Mouse (Mus musculus) Patski (cell line): Measurements from ENCODE around the gene Rpl21. TPM values are rescaled to one million over a fixed set of nuclear protein-coding genes. Genes with fewer than 3 reads are reported as not detected.

Experiments used
- ATAC-seq: fragments of 100-300 bp; one replicate; pipeline ENCODE4 v1.8.0; 2021
- CTCF ChIA-PET: fragments of 350-600 bp; sonication (Branson Sonifier 250); formaldehyde crosslinking; loops from one replicate; lab custom pipeline; 2022; ENCODE audit warnings: inconsistent platforms; lab: Charles Lee
- POLR2A ChIA-PET: fragments of 350-600 bp; sonication (Branson Sonifier 250); formaldehyde crosslinking; loops from one replicate; lab custom pipeline; 2022; ENCODE audit warnings: antibody characterized with exemption, inconsistent platforms; lab: Charles Lee
- DNase-seq: peaks from one replicate; pipeline ENCODE4 v3.0.0-alpha.2; 2011; ENCODE audit warnings: low read depth, low spot score
- H3K27me3 ChIP-seq: fragments of 371-371 bp; one replicate; pipeline ENCODE4 v1.5.1; 2021
- CTCF ChIP-seq: fragments of 100-300 bp; IDR thresholded peaks from one replicate; pipeline ENCODE4 v1.5.1; 2021
- in situ Hi-C: fragments of 300-500 bp; cut with MboI; formaldehyde crosslinking; loops from 3 replicates; pipeline ENCODE4 v1.11.1; 2018; ENCODE audit warnings: low pct_unique_long_range_greater_than_20kb, mixed read lengths
- polyA plus RNA-seq: library from polyadenylated mRNA; unstranded; gene quantifications from one replicate; pipeline ENCODE4 v1.2.3, GENCODE M21; 2021

The Rpl21 gene
- polyA plus RNA-seq, 1 experiment from 2014 or later = 581 TPM

- DNase-seq = no peak
- CTCF ChIA-PET = interaction anchor here (1.6 kb wide), 1 partner anchor 63 kb away, joined by 5 read pairs; no protein-coding TSS in a partner anchor
Measured at GRCm38 (mm10) chr5:146841301-146841700, 8.6 kb downstream of the Rpl21 start.

GRCm38 (mm10) chr5:146841996-146842395 is 9.3 kb downstream of the Rpl21 start:
- no peaks in the 10 kb centered on the region for H3K27me3 ChIP-seq
- CTCF ChIA-PET = interaction anchor here (1.0 to 6.0 kb wide), 2 partner anchors 61 to 150 kb away, joined by 3 to 46 read pairs; no protein-coding TSS in a partner anchor

More at GRCm38 (mm10) chr5:146841301-146841700, 8.6 kb downstream of the Rpl21 start:
- in situ Hi-C loops = no loop called here
- ATAC-seq = no peak
- no peak for TF ChIP-seq CTCF
- POLR2A ChIA-PET = interaction anchor here (0.9 to 1.5 kb wide), 2 partner anchors 9 to 13 kb away, joined by 3 to 6 read pairs; no protein-coding TSS in a partner anchor
- H3K27me3 ChIP-seq = no peaks in the 10 kb centered on the region

DNA sequence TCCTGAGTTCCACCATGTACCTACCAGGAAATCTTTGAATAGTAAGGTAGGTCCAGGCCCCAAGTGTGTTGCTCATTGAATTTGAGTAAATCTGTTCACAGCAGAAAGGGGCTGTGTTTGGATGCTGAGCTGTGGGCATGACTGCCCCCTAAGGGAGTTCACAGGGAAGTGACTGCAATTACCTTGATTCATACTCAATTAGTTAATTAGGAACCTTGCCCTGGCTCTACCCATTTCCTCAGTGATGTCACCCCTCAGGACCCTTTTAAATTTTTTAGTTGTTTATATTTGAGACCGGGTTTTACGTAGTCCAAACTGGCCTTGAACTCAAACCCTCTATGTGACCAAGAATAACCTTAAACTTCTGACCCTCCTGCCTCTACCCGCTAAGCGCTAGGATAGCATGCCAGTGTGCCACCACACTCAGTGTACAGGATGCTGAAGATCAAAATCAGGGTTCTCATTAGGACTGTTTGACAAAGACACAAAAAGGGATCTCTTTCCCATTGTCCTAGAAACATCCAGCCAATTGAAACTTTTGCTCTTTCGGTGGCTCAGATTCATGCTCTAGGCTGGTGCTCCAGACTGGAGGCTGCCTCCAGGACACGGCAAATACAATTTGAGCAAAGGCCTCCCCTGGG is 11.7 kb downstream of the Rpl21 start:
- ChIA-PET CTCF (interaction anchor here (0.8 to 6.0 kb wide), 12 partner anchors 9 to 168 kb away, joined by 3 to 46 read pairs (median 5); no protein-coding TSS in a partner anchor), POLR2A (interaction anchor here (0.6 to 6.2 kb wide), 26 partner anchors 9 to 167 kb away, joined by 3 to 85 read pairs (median 6); partner anchors contain the start of genes Rpl21 and Usp12)
- peak; percentile 86 for TF ChIP-seq CTCF
- H3K27me3 ChIP-seq = no peaks in the 10 kb centered on the region
- in situ Hi-C loops = no loop called here
- no peak for ATAC-seq
- no peak for DNase-seq

More at GRCm38 (mm10) chr5:146841996-146842395, 9.3 kb downstream of the Rpl21 start:
- in situ Hi-C loops = no loop called here
- ATAC-seq (no peak), DNase-seq (no peak)
- TF ChIP-seq CTCF = no peak
- POLR2A ChIA-PET = interaction anchor here (1.5 kb wide), 1 partner anchor 14 kb away, joined by 6 read pairs; no protein-coding TSS in a partner anchor

DNA sequence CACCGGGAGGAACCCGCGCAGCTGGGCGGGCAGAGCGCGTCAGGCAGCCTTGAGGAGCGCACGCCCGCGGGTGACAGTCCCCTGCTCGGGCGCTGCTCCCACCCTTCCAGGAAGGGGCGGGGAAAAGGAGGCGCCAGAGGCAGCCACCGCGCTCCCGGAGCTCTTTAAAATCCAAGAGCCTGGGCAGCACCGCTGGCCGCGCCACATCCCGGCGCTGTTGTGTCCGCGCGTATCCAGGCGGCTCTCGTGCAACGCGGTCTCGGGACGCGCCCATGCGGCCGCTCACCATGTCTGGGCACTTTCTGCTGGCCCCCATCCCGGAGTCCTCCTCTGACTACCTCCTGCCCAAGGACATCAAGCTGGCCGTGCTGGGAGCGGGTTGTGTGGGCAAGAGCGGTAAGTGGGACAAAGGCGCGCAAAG is 12.3 kb downstream of the Rpl21 start, which contains the start of gene Rasl11a:
TSS of gene Rasl11a (plus strand) at position 127 of the 421 bp plus-strand sequence.
- H3K27me3 ChIP-seq = no peaks in the 10 kb centered on the region
- peak; percentile 46 for TF ChIP-seq CTCF
- ChIA-PET POLR2A (interaction anchor here (0.8 to 6.2 kb wide), 29 partner anchors 10 to 167 kb away, joined by 3 to 85 read pairs (median 5); partner anchors contain the start of genes Rpl21 and Usp12), CTCF (interaction anchor here (0.9 to 6.0 kb wide), 11 partner anchors 10 to 169 kb away, joined by 3 to 46 read pairs (median 5); no protein-coding TSS in a partner anchor)
- in situ Hi-C loops = loop anchor here (5.0 kb wide), 1 partner anchor 153 kb away; no protein-coding TSS in a partner anchor
- DNase-seq = no peak
- peak; percentile 81 for ATAC-seq

- no peak for ATAC-seq
- DNase-seq = peak; percentile 78
- ChIA-PET CTCF (interaction anchor here (0.9 to 6.0 kb wide), 7 partner anchors 10 to 171 kb away, joined by 3 to 46 read pairs (median 6); no protein-coding TSS in a partner anchor), POLR2A (interaction anchor here (0.6 to 6.2 kb wide), 13 partner anchors 9 to 169 kb away, joined by 3 to 85 read pairs (median 8); partner anchors contain the start of gene Rpl21)
- no peaks in the 10 kb centered on the region for H3K27me3 ChIP-seq
- TF ChIP-seq CTCF = no peak
- in situ Hi-C loops = loop anchor here (5.0 kb wide), 1 partner anchor 154 kb away; no protein-coding TSS in a partner anchor
Measured at GRCm38 (mm10) chr5:146846489-146846888, 13.8 kb downstream of the Rpl21 start.

DNA sequence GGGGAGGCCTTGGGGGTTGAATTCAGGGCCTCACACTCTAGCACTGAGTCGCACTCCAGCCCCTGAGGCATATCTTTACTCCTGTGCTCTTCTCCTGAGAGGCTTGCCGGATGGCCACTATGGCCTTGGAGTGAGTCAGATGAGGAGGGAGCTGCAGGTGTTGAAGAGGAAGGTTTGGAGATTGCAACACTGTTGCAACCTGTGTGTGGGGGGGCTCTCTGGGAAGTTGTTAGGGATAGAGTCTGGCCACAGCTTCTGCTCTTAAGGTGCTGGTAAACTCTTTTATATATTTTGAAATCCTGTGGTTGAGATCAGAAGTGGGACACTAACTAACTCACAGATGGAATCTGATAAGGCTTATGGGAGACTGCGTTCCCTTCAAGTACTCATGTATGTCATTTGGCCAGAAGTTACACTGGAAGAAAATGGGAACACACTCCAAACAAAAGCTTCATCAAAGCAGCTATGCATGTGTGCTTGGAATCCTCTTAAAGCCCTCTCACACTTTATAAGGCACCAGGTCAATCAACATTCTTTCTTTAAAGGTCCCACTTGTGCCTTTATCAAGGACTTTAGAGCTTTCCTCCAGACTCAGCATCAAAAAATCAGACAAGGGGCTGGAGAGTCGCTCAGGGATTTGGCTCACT is 16.4 kb downstream of the Rpl21 start:
- ChIA-PET CTCF (interaction anchor here (0.9 to 1.0 kb wide), 2 partner anchors 142 to 158 kb away, joined by 3 read pairs; no protein-coding TSS in a partner anchor), POLR2A (interaction anchor here (0.6 to 6.2 kb wide), 8 partner anchors 9 to 174 kb away, joined by 3 to 85 read pairs (median 6); no protein-coding TSS in a partner anchor)
- in situ Hi-C loops = loop anchor here (5.0 kb wide), 1 partner anchor 157 kb away; no protein-coding TSS in a partner anchor
- no peak for TF ChIP-seq CTCF
- DNase-seq (no peak), ATAC-seq (no peak)
- no peaks in the 10 kb centered on the region for H3K27me3 ChIP-seq

- ATAC-seq (no peak), DNase-seq (no peak)
- ChIA-PET CTCF (interaction anchor here (1.0 kb wide), 1 partner anchor 9 kb away, joined by 4 read pairs; no protein-coding TSS in a partner anchor), POLR2A (no interaction called here)
- TF ChIP-seq CTCF = no peak
- in situ Hi-C loops = loop anchor here (25.0 kb wide), 1 partner anchor 469 kb away; the partner anchor contains the start of gene Wasf3
- no peaks in the 10 kb centered on the region for H3K27me3 ChIP-seq
Measured at GRCm38 (mm10) chr5:146856106-146856505, 23.4 kb downstream of the Rpl21 start.

DNA sequence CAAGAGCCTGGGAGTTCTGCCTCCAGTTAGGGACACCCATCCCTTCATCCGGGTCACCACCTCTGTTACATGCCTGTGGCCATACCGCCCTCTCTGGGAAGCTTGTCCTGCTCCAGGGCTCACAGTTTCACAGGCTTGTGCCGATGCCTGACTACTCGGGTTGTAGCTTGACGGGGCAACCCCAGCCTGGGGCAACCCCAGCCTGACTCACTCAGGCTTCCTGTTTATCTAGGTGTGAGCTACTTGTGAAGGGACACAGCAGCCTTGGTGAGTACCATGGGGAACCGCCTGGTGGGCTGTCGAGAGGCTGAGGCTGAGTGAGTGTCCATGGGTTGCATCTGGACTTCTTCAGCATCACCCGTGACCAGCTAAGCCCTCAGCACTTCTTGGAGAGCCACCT is 24.9 kb downstream of the Rpl21 start:
- DNase-seq (no peak), ATAC-seq (no peak)
- in situ Hi-C loops = loop anchor here (25.0 kb wide), 1 partner anchor 470 kb away; the partner anchor contains the start of gene Wasf3
- H3K27me3 ChIP-seq = no peaks in the 10 kb centered on the region
- CTCF ChIA-PET = interaction anchor here (0.8 to 1.1 kb wide), 2 partner anchors 10 to 33 kb away, joined by 3 read pairs; no protein-coding TSS in a partner anchor
- TF ChIP-seq CTCF = no peak
- POLR2A ChIA-PET = interaction anchor here (1.7 kb wide), 1 partner anchor 9 kb away, joined by 5 read pairs; no protein-coding TSS in a partner anchor

DNA sequence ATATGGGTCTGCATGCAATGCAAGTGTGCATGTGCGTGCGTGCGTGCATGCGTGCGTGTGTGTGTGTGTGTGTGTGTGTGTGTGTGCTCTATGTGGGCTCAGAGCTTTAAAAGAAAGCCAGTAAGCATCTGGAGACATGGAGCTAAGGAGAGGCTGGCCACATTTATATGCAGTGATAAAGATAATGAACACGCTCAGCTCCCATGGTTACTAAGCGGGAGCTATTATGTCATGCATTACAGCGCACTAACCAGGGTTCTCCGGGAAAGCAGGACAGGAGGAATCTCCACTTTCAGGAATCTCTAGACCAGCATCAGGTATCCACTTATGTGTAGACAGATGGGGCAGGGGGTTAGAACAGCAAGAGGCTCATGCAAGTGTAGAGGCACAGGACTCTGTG is 26.1 kb downstream of the Rpl21 start:
- TF ChIP-seq CTCF = no peak
- in situ Hi-C loops = loop anchor here (25.0 kb wide), 1 partner anchor 471 kb away; the partner anchor contains the start of gene Wasf3
- ATAC-seq = no peak
- DNase-seq = no peak
- CTCF ChIA-PET = interaction anchor here (1.0 to 1.4 kb wide), 2 partner anchors 11 to 167 kb away, joined by 4 read pairs; no protein-coding TSS in a partner anchor
- POLR2A ChIA-PET = interaction anchor here (1.7 kb wide), 1 partner anchor 10 kb away, joined by 5 read pairs; no protein-coding TSS in a partner anchor
- no peaks in the 10 kb centered on the region for H3K27me3 ChIP-seq
